Mouse (Mus musculus): ENCODE data around the gene Gpr84. TPM values are rescaled to one million over a fixed set of nuclear protein-coding genes. Genes with fewer than 3 reads are reported as not detected.
A peak's percentile ranks its signal among the peaks of the same experiment; 100 is the strongest.

Gpr84 gene
- total and polyA plus RNA-seq, 2 experiments from 2014 or later: 0.27 to 0.37 TPM

GRCm38 (mm10) chr15:103334194-103334593 is 23.8 kb upstream of the Gpr84 start:
- Histone ChIP-seq H3K9me3 (ENCODE audit: low read length) (no peaks in the 10 kb centered on the region), H3K4me3 (ENCODE audit: low read depth, low read length) (no peak overlapping the region), H3K4me2 (ENCODE audit: low read depth, low read length, poor library complexity, severe bottlenecking) (no peak overlapping the region), H3K27me3 (ENCODE audit: insufficient read depth, low read length) (no peaks in the 10 kb centered on the region), H3K36me3 (ENCODE audit: insufficient read depth, low read length) (0 out of 2 replicates have a peak, but pooled peaks cover 4% of the 10 kb centered on the region), H3K9ac (replicated peaks; ENCODE audit: low read length, poor library complexity, severe bottlenecking) (no peak overlapping the region), H3K27ac (ENCODE audit: low read depth, low read length) (no peak overlapping the region), H3K4me1 (ENCODE audit: insufficient read depth, low read length) (peaks cover 21% of the 10 kb centered on the region)
- DNase-seq (ENCODE audit: low spot score) (no peak), ATAC-seq (ENCODE audit: low FRiP score) (no peak)
- 5% methylated on average over 1 of the region's 2 CpGs for WGBS
- no peak for TF ChIP-seq CTCF (IDR thresholded peaks at IDR 0.05)

GRCm38 (mm10) chr15:103333738-103334137 is 23.3 kb upstream of the Gpr84 start:
- 0 out of 2 replicates have a peak overlapping the region, but pooled peaks have one; percentile 19 for H3K9ac ChIP-seq (replicated peaks; ENCODE audit: low read length, poor library complexity, severe bottlenecking)
- DNase-seq (ENCODE audit: low spot score): no peak
- H3K9me3 ChIP-seq (ENCODE audit: low read length): no peaks in the 10 kb centered on the region
- H3K27me3 ChIP-seq (ENCODE audit: insufficient read depth, low read length): no peaks in the 10 kb centered on the region
- no peak overlapping the region for H3K27ac ChIP-seq (ENCODE audit: low read depth, low read length)
- no peak overlapping the region; the same call in 1 of the 2 replicates for H3K4me2 ChIP-seq (ENCODE audit: low read depth, low read length, poor library complexity, severe bottlenecking)
- H3K36me3 ChIP-seq (ENCODE audit: insufficient read depth, low read length): 0 out of 2 replicates have a peak, but pooled peaks cover 4% of the 10 kb centered on the region
- ATAC-seq (ENCODE audit: low FRiP score): no peak
- no peak for TF ChIP-seq CTCF (IDR thresholded peaks at IDR 0.05)
- 45% methylated on average over 5 of the region's 5 CpGs for WGBS
- peaks cover 20% of the 10 kb centered on the region for H3K4me1 ChIP-seq (ENCODE audit: insufficient read depth, low read length)
- H3K4me3 ChIP-seq (ENCODE audit: low read depth, low read length): no peak overlapping the region

DNA sequence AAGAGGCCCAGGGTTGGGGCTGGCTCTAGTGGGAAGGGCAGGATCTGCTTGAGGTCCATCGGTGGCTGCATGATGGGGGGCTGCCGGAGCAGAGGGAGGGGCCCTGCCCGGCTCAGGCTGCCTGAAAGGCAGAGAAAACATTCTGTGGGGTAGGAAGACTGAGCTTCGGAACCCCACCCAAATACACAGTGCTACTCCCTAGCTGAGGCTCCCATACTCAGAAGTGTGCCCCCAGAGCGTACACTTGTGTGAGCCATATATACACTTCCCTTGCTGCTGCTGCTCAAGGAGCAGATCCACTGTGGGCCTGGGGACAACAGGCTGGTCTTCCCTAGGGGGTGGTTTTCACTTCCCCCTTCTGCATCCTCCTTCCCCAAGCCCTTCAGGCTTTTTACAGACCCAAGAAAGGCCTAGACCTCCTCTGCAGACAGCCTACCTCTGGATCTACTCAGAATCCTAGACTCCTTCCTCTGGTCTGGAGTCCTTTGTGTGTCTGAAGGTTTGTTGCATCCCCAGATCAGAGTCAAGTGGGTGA is 22.7 kb upstream of the Gpr84 start:
- TF ChIP-seq CTCF (IDR thresholded peaks at IDR 0.05): no peak
- WGBS: 44% methylated on average over 5 of the region's 5 CpGs
- no peak overlapping the region for H3K27ac ChIP-seq (ENCODE audit: low read depth, low read length)
- H3K9me3 ChIP-seq (ENCODE audit: low read length): no peaks in the 10 kb centered on the region
- H3K9ac ChIP-seq (replicated peaks; ENCODE audit: low read length, poor library complexity, severe bottlenecking): no peak overlapping the region
- peaks cover 16% of the 10 kb centered on the region for H3K4me1 ChIP-seq (ENCODE audit: insufficient read depth, low read length)
- peak overlapping the region; percentile 1; the same call in 1 of the 2 replicates for H3K4me2 ChIP-seq (ENCODE audit: low read depth, low read length, poor library complexity, severe bottlenecking)
- H3K36me3 ChIP-seq (ENCODE audit: insufficient read depth, low read length): 0 out of 2 replicates have a peak, but pooled peaks cover 4% of the 10 kb centered on the region
- ATAC-seq (ENCODE audit: low FRiP score) (no peak), DNase-seq (ENCODE audit: low spot score) (no peak)
- no peak overlapping the region for H3K4me3 ChIP-seq (ENCODE audit: low read depth, low read length)
- no peaks in the 10 kb centered on the region for H3K27me3 ChIP-seq (ENCODE audit: insufficient read depth, low read length)

GRCm38 (mm10) chr15:103323455-103324247 is 13.2 kb upstream of the Gpr84 start:
- peaks cover 6% of the 10 kb centered on the region; the same call in 1 of the 2 replicates for H3K36me3 ChIP-seq (ENCODE audit: insufficient read depth, low read length)
- WGBS: 3% methylated on average over 25 of the region's 40 CpGs
- DNase-seq (ENCODE audit: low spot score) (peak; percentile 89), ATAC-seq (ENCODE audit: low FRiP score) (peak; percentile 95)
- peak overlapping the region; percentile 70 for H3K4me3 ChIP-seq (ENCODE audit: low read depth, low read length)
- H3K27ac ChIP-seq (ENCODE audit: low read depth, low read length): peak overlapping the region; percentile 80
- H3K9me3 ChIP-seq (ENCODE audit: low read length): no peaks in the 10 kb centered on the region
- H3K4me2 ChIP-seq (ENCODE audit: low read depth, low read length, poor library complexity, severe bottlenecking): peak overlapping the region; percentile 84
- no peaks in the 10 kb centered on the region for H3K27me3 ChIP-seq (ENCODE audit: insufficient read depth, low read length)
- H3K9ac ChIP-seq (replicated peaks; ENCODE audit: low read length, poor library complexity, severe bottlenecking): peak overlapping the region; percentile 87
- TF ChIP-seq CTCF (IDR thresholded peaks at IDR 0.05): peak; percentile 95
- peaks cover 7% of the 10 kb centered on the region for H3K4me1 ChIP-seq (ENCODE audit: insufficient read depth, low read length)

DNA sequence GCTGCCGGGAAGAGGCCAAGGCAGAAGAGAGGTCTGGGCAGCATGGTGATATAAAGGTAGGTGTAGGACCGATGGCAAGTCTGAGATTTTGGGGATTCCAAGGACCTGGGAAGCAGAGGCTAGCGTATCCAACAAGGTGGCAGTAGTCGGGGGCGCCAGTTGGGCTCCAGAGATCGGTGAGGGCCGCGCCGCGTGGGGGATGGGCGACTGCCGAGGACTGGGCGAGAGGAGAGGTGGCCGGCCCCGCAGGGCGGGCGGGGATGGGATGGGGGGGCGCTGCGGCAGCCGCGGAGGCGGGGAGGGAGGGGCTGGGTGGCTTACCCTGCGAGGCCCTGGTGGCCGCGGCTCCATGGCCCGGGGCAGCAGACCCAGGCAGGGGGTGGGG is 12.7 kb upstream of the Gpr84 start:
- no peak for TF ChIP-seq CTCF (IDR thresholded peaks at IDR 0.05)
- peak overlapping the region; percentile 84 for H3K4me2 ChIP-seq (ENCODE audit: low read depth, low read length, poor library complexity, severe bottlenecking)
- 2% methylated on average over 13 of the region's 26 CpGs for WGBS
- H3K4me1 ChIP-seq (ENCODE audit: insufficient read depth, low read length): peaks cover 7% of the 10 kb centered on the region
- no peaks in the 10 kb centered on the region for H3K27me3 ChIP-seq (ENCODE audit: insufficient read depth, low read length)
- ATAC-seq (ENCODE audit: low FRiP score) (peak; percentile 55), DNase-seq (ENCODE audit: low spot score) (peak; percentile 33)
- peak overlapping the region; percentile 87 for H3K9ac ChIP-seq (replicated peaks; ENCODE audit: low read length, poor library complexity, severe bottlenecking)
- no peaks in the 10 kb centered on the region for H3K9me3 ChIP-seq (ENCODE audit: low read length)
- H3K36me3 ChIP-seq (ENCODE audit: insufficient read depth, low read length): peaks cover 8% of the 10 kb centered on the region
- peak overlapping the region; percentile 80 for H3K27ac ChIP-seq (ENCODE audit: low read depth, low read length)
- H3K4me3 ChIP-seq (ENCODE audit: low read depth, low read length): peak overlapping the region; percentile 70

- peaks cover 7% of the 10 kb centered on the region for H3K4me1 ChIP-seq (ENCODE audit: insufficient read depth, low read length)
- H3K4me2 ChIP-seq (ENCODE audit: low read depth, low read length, poor library complexity, severe bottlenecking): peak overlapping the region; percentile 84
- 32% methylated on average over 4 of the region's 4 CpGs for WGBS
- H3K27ac ChIP-seq (ENCODE audit: low read depth, low read length): peak overlapping the region; percentile 80
- ATAC-seq (ENCODE audit: low FRiP score) (no peak), DNase-seq (ENCODE audit: low spot score) (no peak)
- no peaks in the 10 kb centered on the region for H3K27me3 ChIP-seq (ENCODE audit: insufficient read depth, low read length)
- peak overlapping the region; percentile 70 for H3K4me3 ChIP-seq (ENCODE audit: low read depth, low read length)
- peaks cover 14% of the 10 kb centered on the region for H3K36me3 ChIP-seq (ENCODE audit: insufficient read depth, low read length)
- H3K9me3 ChIP-seq (ENCODE audit: low read length): no peaks in the 10 kb centered on the region
- no peak for TF ChIP-seq CTCF (IDR thresholded peaks at IDR 0.05)
- peak overlapping the region; percentile 87 for H3K9ac ChIP-seq (replicated peaks; ENCODE audit: low read length, poor library complexity, severe bottlenecking)
These were observed 12.0 kb upstream of the Gpr84 start for GRCm38 (mm10) chr15:103322396-103322795.

All from midbrain, postnatal 0 days (tissue).